Mouse (Mus musculus) heart, embryonic 15.5 days (tissue): ENCODE results near the gene BC005537. TPM values are rescaled to one million over a fixed set of nuclear protein-coding genes. Genes with fewer than 3 reads are reported as not detected.
"Not testable (repeated sequence)": the region's sequence is repeated elsewhere in the genome, so short reads cannot be mapped to it uniquely, and the experiment has no call there.

Source experiments
- ATAC-seq: fragments of 200-750 bp; cut with Nextera tagmentation; replicated peaks from 2 replicates; pipeline ENCODE4 v1.8.0; 2017; ENCODE audit warnings: low read depth, moderate TSS enrichment; ENCODE audit not compliant: insufficient number of reproducible peaks, insufficient read depth, low FRiP score
- H3K27ac ChIP-seq: fragments of 300-500 bp; sonication (generic); 2 replicates; pipeline ENCODE4 v1.5.1; 2015; ENCODE audit warnings: mild to moderate bottlenecking, inconsistent platforms
- H3K27me3 ChIP-seq: fragments of 300-500 bp; sonication (generic); 2 replicates; pipeline ENCODE4 v1.6.1; 2015; ENCODE audit warnings: inconsistent platforms
- H3K36me3 ChIP-seq: fragments of 300-500 bp; sonication (generic); 2 replicates; pipeline ENCODE4 v1.6.1; 2015; ENCODE audit warnings: mild to moderate bottlenecking, inconsistent platforms
- H3K4me1 ChIP-seq: fragments of 300-500 bp; sonication (generic); replicated peaks from 2 replicates; pipeline ENCODE4 v1.6.1; 2015; ENCODE audit warnings: inconsistent platforms
- H3K4me2 ChIP-seq: fragments of 300-500 bp; sonication (generic); 2 replicates; pipeline ENCODE4 v1.6.1; 2015; ENCODE audit warnings: inconsistent platforms, mild to moderate bottlenecking, moderate library complexity
- H3K4me3 ChIP-seq: fragments of 300-500 bp; sonication (generic); 2 replicates; pipeline ENCODE4 v1.5.1; 2015; ENCODE audit warnings: mild to moderate bottlenecking, inconsistent platforms
- H3K9ac ChIP-seq: fragments of 300-500 bp; sonication (generic); 2 replicates; pipeline ENCODE4 v1.6.1; 2015; ENCODE audit warnings: mild to moderate bottlenecking, inconsistent platforms
- H3K9me3 ChIP-seq: fragments of 300-500 bp; sonication (generic); replicated peaks from 2 replicates; pipeline ENCODE4 v1.6.1; 2016; ENCODE audit warnings: inconsistent platforms
- WGBS: fragments of 180-500 bp; shearing (Covaris S2); methylation state at CpG from one replicate; pipeline ENCODE4 v1.1.7; 2015; ENCODE audit warnings: mixed read lengths; 5-methylcytosine and 5-hydroxymethylcytosine counted together
- polyA plus RNA-seq: library from polyadenylated mRNA; unstranded; fragments of >200 nt; fragmentation: Nextera tagmentation; extraction: Ambion mirVana; gene quantifications from 2 replicates; pipeline ENCODE4 v1.2.1, GENCODE M21; 2015

Gene BC005537
- polyA plus RNA-seq, 1 experiment from 2014 or later = 11.7 TPM

DNA sequence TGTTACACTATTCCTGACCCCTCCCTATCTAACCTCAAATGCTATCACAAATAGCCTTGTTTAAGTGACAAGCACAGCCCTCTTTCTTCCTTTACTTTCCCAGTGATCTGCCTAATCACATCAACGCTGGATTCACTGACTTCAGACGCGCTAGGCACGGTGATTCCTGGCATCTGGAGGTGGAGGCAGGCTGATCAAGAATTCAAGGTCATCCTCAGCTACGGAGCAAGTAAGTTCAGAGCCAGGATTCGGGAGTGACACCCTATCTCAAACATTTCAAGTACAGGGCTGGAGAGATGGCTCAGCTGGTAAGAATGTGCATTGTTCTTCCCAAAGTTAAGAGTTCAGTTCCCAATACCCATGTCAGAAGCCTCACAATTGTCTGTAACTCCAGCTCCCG, 24.7 kb downstream of the BC005537 start:
- Histone ChIP-seq H3K4me1 (peaks cover 30% of the 10 kb centered on the region), H3K27ac (peak overlapping the region; percentile 67), H3K36me3 (no peaks in the 10 kb centered on the region), H3K27me3 (no peaks in the 10 kb centered on the region), H3K4me3 (no peak overlapping the region), H3K9me3 (no peaks in the 10 kb centered on the region), H3K9ac (no peak overlapping the region), H3K4me2 (peak overlapping the region; percentile 26; the same call in 1 of the 2 replicates)
- no peak for ATAC-seq
- WGBS = 41% methylated on average over 7 of the region's 7 CpGs

DNA sequence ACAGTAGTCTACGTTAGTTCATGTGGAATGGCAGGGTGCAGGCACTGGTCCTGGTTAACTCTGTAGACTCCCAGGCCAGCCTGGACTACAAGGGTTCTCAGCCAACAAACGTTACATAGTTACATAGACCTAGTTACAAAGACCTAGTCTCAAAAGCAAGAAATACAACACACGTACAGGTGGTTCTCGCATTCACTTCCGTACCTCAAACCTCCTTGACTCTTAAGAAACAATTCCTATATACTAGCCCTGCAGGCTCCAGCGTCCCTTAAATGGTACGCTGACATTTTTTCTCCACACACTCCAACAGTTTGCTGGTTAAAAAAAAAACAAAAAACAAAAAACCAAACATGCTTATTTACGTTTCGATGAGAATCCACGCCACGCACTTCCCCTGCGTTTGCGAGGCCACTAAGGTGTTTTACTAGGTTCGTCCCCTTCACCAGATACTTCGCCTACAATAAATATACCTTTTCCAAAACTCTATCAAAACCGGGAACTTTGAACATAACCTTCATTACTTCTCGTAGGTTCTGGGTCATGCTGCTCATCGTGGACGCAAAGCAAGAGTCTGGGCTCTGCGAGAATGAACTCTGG, 29.4 kb downstream of the BC005537 start:
- Histone ChIP-seq H3K9ac (peak overlapping the region; percentile 59), H3K36me3 (no peaks in the 10 kb centered on the region), H3K27me3 (no peaks in the 10 kb centered on the region), H3K4me3 (peak overlapping the region; percentile 70), H3K4me2 (peak overlapping the region; percentile 71), H3K27ac (peak overlapping the region; percentile 96), H3K9me3 (no peaks in the 10 kb centered on the region), H3K4me1 (peaks cover 33% of the 10 kb centered on the region)
- ATAC-seq = no peak
- WGBS = 1% methylated on average over 20 of the region's 20 CpGs

DNA sequence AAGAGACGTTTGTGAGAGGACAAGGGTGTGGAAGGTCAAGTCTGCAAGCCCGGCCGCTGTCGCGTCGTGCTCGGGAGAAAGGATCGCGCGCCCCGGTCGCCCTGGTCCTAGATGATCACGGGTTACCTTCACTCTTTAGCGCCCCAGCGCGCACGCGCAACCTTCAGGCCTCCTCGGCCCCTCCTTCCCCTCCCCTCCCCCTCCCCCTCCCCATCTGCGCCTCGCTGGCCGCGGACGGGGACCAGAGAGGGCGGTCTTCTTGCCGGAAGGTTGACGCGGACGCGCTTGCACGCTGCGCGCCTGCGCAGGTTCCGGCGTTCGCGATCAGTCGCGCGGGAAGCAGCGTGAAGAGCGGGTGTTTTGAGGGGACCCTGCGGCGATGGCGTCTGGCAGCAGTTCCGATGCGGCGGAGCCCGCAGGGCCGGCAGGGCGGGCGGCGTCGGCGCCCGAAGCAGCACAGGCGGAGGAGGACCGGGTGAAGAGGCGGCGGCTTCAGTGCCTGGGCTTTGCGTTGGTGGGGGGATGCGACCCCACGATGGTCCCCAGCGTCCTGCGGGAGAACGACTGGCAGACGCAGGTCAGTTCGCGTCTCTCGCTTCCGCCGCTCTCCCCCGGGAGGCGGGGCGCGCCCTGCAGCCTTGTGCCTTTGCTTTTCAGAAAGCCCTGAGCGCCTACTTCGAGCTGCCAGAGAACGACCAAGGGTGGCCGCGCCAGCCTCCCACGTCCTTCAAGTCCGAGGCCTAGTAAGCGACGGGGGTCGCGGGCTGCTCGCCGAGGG, 30.1 kb downstream of the BC005537 start, which contains the start of the genes Acot13 and Tdp2:
Gene Acot13 (minus strand): TSS at position 188 of the 778 bp plus-strand sequence.
Gene Tdp2 (plus strand): TSS at position 327 of the 778 bp plus-strand sequence.
- Histone ChIP-seq H3K4me3 (peak within 1 kb of the TSS; percentile 70), H3K9me3 (no peaks in the 10 kb centered on the region), H3K27ac (peak within 1 kb of the TSS; percentile 96), H3K27me3 (no peaks in the 10 kb centered on the region), H3K36me3 (no peaks in the 10 kb centered on the region), H3K9ac (peak within 1 kb of the TSS; percentile 81), H3K4me2 (peak within 1 kb of the TSS; percentile 71), H3K4me1 (peaks cover 28% of the 10 kb centered on the region)
- WGBS = under 1% methylated on average over 90 of the region's 90 CpGs
- peak; percentile 97 for ATAC-seq

DNA sequence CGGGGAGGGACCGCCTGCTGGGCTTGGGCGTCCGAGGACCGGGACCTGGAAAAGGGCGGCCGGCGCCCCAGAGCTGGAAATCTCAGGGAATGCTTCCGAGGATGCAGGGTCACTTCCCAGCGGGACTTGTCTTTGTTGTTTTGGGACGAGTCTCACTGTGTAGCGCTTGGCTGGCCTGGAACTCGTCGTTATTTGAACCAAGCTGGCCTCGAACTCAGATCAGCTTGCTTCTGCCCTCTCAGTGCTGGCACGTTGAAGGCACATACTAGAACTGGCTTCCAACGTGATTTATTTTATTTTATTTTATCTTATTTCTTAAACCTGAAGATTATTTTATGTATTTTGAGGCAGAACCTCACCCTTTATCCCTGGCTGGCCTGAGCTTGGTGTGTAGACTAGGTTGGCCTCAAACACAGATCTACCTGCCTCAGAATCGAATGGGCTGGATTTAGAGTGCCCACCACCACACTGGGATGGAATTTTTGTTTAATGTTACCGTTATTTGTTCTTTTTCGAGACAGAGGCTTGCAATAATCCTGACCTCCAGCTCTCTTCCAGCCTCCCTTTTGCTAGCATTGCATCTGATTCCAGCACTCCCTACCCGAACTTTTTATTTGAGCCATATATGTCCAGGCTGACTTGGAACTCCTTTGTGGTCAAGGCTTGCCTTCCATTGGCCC, 30.8 kb downstream of the BC005537 start:
- Histone ChIP-seq H3K9ac (peak overlapping the region; percentile 81), H3K27me3 (no peaks in the 10 kb centered on the region), H3K27ac (peak overlapping the region; percentile 96), H3K4me1 (peaks cover 21% of the 10 kb centered on the region), H3K36me3 (peaks cover 2% of the 10 kb centered on the region; the same call in 1 of the 2 replicates), H3K4me3 (peak overlapping the region; percentile 70), H3K9me3 (no peaks in the 10 kb centered on the region), H3K4me2 (peak overlapping the region; percentile 71)
- no peak for ATAC-seq
- 2% methylated on average over 21 of the region's 21 CpGs for WGBS

DNA sequence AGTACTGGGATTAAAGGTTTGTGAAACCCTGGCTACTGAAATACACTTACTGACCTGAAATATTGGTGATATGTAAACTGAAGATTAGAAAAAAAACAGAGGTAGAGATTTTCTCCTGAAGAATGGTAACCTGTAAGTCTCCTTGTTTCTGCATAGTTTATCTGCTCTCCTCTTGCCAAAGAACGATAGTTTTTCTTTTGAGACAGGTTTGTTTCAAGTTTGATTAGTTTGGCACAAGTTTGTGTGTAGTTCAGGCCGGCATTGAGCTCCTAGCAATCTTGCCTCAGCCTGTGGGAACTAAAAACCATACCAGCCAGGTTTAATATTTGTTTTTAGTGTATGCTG, 31.3 kb downstream of the BC005537 start:
- Histone ChIP-seq H3K9me3 (no peaks in the 10 kb centered on the region), H3K27me3 (no peaks in the 10 kb centered on the region), H3K36me3 (peaks cover 4% of the 10 kb centered on the region; the same call in 1 of the 2 replicates), H3K4me3 (peak overlapping the region; percentile 70), H3K27ac (0 out of 2 replicates have a peak overlapping the region, but pooled peaks have one; percentile 96), H3K4me2 (peak overlapping the region; percentile 71), H3K9ac (peak overlapping the region; percentile 81), H3K4me1 (peaks cover 18% of the 10 kb centered on the region)
- ATAC-seq = no peak
- WGBS = 29% methylated on average over 2 of the region's 2 CpGs

DNA sequence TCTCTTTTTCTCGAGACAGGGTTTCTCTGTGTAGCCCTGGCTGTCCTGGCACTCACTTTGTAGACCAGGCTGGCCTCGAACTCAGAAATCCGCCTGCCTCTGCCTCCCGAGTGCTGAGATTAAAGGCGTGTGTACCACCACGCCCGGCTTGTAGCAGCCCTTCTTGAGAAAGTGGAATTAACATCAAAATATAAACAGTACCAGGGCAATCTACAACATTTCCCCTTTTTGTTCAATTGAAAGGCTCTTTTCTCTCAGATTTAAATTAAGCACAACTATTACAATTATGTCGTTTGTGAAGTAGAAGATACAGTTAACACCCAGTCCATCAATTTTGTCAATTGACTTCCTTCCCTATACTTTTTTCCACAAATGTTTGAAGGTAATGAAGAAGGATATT, 36.3 kb downstream of the BC005537 start:
- peaks cover 23% of the 10 kb centered on the region for H3K36me3 ChIP-seq
- H3K4me2 ChIP-seq, ATAC-seq, H3K9ac ChIP-seq, H3K9me3 ChIP-seq, H3K4me3 ChIP-seq, H3K27me3 ChIP-seq, H3K27ac ChIP-seq: not testable (repeated sequence)
- WGBS = 94% methylated on average over 8 of the region's 8 CpGs
- H3K4me1 ChIP-seq = peaks cover 13% of the 10 kb centered on the region

DNA sequence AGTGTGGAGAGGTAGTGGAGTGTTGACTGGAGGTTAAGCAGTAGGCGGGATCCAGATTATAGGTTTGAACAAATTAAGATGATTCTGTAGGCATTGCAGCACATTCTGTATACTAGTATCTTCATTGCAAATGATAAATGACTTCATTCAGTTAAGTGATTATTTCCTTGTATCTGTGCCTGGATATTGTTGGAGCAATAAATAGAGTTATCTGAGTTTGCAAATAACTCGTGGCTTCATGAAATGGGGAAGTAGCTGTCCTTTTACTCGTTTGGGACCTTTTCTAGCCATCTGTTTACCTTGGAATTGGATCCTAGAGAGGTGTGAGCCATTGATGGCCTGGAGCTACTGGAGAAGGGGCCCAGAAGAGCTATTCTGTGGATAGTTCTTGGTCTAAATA, 38.4 kb downstream of the BC005537 start:
- H3K4me1 ChIP-seq = peaks cover 3% of the 10 kb centered on the region
- H3K36me3 ChIP-seq = peaks cover 23% of the 10 kb centered on the region
- no peak overlapping the region for H3K27ac ChIP-seq
- H3K4me3 ChIP-seq = no peak overlapping the region
- H3K4me2 ChIP-seq = no peak overlapping the region
- no peaks in the 10 kb centered on the region for H3K9me3 ChIP-seq
- H3K27me3 ChIP-seq = no peaks in the 10 kb centered on the region
- 69% methylated on average over 3 of the region's 3 CpGs for WGBS
- ATAC-seq = no peak
- H3K9ac ChIP-seq = no peak overlapping the region

DNA sequence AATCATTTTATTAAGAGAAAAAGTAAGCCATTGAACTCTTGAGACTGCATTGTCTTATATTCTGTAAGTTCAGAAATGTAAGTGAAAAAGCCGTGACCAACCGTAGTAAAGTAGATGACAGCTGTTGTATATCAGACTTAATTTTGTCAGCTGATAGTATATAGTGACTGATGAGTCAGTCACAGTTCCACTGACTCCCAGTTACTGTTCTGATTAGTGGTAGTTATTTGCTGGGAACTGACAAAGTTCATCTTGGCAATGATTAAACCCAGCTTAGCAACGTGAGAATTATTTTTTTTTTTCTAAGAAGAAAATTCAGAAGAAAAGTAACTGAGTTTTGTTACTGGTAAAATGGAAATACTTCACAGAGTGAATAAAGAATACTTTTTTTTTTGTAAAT, 40.2 kb downstream of the BC005537 start:
- no peak for ATAC-seq
- Histone ChIP-seq H3K27me3 (no peaks in the 10 kb centered on the region; the same call in 1 of the 2 replicates), H3K36me3 (peaks cover 23% of the 10 kb centered on the region), H3K4me2 (no peak overlapping the region), H3K9me3 (no peaks in the 10 kb centered on the region), H3K27ac (no peak overlapping the region), H3K4me3 (no peak overlapping the region), H3K9ac (no peak overlapping the region), H3K4me1 (peaks cover 8% of the 10 kb centered on the region)
- 79% methylated on average over 3 of the region's 3 CpGs for WGBS

DNA sequence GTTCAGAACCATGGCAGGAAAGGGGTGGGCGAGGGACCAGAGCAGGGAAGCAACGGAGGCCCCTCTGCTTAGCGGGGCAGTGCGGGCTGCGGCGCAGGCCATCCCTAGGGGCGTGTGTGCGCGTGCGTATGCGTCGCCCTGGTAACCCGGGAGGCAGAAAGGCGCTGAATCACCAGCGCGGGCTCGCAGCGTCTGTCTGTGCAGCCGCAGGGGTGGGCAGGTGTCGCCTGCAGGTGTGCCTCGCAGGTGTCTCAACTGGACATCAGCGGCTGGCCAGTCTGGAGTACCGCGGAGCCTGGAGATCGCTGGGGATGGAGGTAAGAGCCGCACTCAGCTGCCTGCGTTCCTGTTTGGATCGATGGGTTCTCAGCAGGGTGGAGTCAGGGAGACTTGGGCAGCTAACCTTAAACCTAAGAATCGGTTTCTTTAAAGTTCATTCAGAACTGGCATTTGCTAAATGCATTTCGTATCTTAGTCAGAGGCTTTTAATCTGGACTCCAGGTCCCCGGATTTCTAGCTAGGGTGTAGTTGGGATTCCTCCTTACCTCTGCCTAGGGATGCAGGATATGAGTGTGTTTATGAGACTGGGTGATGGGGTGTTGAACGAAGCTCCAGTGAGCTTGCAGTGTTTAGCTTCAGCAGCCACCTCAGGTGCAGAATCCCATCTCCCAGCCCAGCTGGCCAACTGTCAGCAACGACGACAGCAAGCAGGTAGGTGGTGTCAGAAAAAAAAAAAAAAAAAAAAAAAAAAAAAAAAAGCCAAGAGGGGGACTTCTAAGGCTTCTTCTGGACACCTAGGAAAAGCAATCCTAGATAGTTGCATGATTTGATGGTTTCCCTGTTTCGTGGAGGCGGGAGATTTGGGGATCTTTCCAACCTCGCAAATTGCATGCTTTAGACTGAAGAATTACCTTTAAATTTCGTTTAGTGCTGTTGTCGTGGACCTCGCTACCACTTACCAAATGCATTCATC, 43.8 kb downstream of the BC005537 start, which contains the start of gene D130043K22Rik:
Gene D130043K22Rik (plus strand): TSS at position 153 of the 973 bp plus-strand sequence.
- ATAC-seq = peak; percentile 72
- peak within 1 kb of the TSS; percentile 86 for H3K4me2 ChIP-seq
- H3K4me3 ChIP-seq = peak within 1 kb of the TSS; percentile 52
- H3K4me1 ChIP-seq = peaks cover 8% of the 10 kb centered on the region
- WGBS = 14% methylated on average over 40 of the region's 40 CpGs
- H3K9ac ChIP-seq = 0 out of 2 replicates have a peak within 1 kb of the TSS, but pooled peaks have one; percentile 34
- no peaks in the 10 kb centered on the region; the same call in 1 of the 2 replicates for H3K27me3 ChIP-seq
- no peaks in the 10 kb centered on the region for H3K9me3 ChIP-seq
- H3K27ac ChIP-seq = no peak within 1 kb of the TSS
- H3K36me3 ChIP-seq = 0 out of 2 replicates have a peak, but pooled peaks cover 11% of the 10 kb centered on the region

DNA sequence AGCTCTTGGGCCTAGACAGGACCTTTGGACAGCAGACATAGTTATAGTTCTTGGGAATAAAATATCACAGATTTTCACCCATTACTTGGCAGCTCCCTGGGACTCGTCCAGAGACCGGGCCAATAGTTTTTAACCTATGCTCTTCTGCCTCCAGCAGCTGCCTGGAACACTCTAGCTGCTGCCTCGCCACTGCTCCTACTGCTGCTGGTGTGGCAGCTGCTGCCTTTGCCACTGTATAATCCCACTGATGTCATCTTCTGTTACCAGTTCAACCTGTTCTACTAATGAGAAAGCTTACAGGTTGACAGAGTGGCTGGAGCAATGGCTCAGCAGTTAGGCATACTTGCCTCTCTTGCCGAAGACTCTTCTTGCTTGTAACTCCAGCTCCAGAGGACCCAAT, 47.9 kb downstream of the BC005537 start:
- Histone ChIP-seq H3K27me3 (no peaks in the 10 kb centered on the region; the same call in 1 of the 2 replicates), H3K9me3 (no peaks in the 10 kb centered on the region), H3K36me3 (no peaks in the 10 kb centered on the region), H3K27ac (no peak overlapping the region), H3K9ac (no peak overlapping the region), H3K4me3 (no peak overlapping the region), H3K4me2 (no peak overlapping the region), H3K4me1 (peaks cover 12% of the 10 kb centered on the region)
- WGBS = 78% methylated on average over 4 of the region's 4 CpGs
- ATAC-seq = no peak
